Mouse (Mus musculus) embryonic facial prominence, embryonic 14.5 days (tissue): ENCODE measurements around the gene Dpf2. TPM values are rescaled to one million over a fixed set of nuclear protein-coding genes. Genes with fewer than 3 reads are reported as not detected.
A peak's percentile ranks its signal among the peaks of the same experiment; 100 is the strongest.

Source experiments
- ATAC-seq: fragments of 200-750 bp; cut with Nextera tagmentation; 2 replicates; pipeline ENCODE4 v1.8.0; 2017; ENCODE audit warnings: low read depth, moderate number of reproducible peaks, moderate TSS enrichment
- DNase-seq: peaks from one replicate; pipeline ENCODE4 v3.0.0-alpha.2; 2015; ENCODE audit warnings: low spot score
- H3K27ac ChIP-seq: fragments of 300-500 bp; sonication (generic); replicated peaks from 2 replicates; pipeline ENCODE4 v1.5.1; 2014; ENCODE audit warnings: low read depth, mild to moderate bottlenecking, low read length, moderate library complexity
- H3K27me3 ChIP-seq: fragments of 300-500 bp; sonication (generic); replicated peaks from 2 replicates; pipeline ENCODE4 v1.6.1; 2014; ENCODE audit warnings: low read length; ENCODE audit not compliant: control insufficient read depth, insufficient read depth
- H3K36me3 ChIP-seq: fragments of 300-500 bp; sonication (generic); 2 replicates; pipeline ENCODE4 v1.6.1; 2014; ENCODE audit warnings: low read length, mixed read lengths; ENCODE audit not compliant: control insufficient read depth, insufficient read depth
- H3K4me1 ChIP-seq: fragments of 300-500 bp; sonication (generic); 2 replicates; pipeline ENCODE4 v1.6.1; 2014; ENCODE audit warnings: antibody characterized with exemption, low read length; ENCODE audit not compliant: control insufficient read depth, insufficient read depth
- H3K4me2 ChIP-seq: fragments of 300-500 bp; sonication (generic); 2 replicates; pipeline ENCODE4 v1.6.1; 2014; ENCODE audit warnings: low read depth, mild to moderate bottlenecking, low read length, moderate library complexity, mixed read lengths
- H3K4me3 ChIP-seq: fragments of 300-500 bp; sonication (generic); 2 replicates; pipeline ENCODE4 v1.5.1; 2014; ENCODE audit warnings: low read depth, mild to moderate bottlenecking, low read length
- H3K9ac ChIP-seq: fragments of 300-500 bp; sonication (generic); 2 replicates; pipeline ENCODE4 v1.6.1; 2014; ENCODE audit warnings: low read depth, mild to moderate bottlenecking, low read length, moderate library complexity, mixed read lengths
- H3K9me3 ChIP-seq: fragments of 300-500 bp; sonication (generic); 2 replicates; pipeline ENCODE4 v1.6.1; 2016; ENCODE audit warnings: low read length; ENCODE audit not compliant: control insufficient read depth
- WGBS: fragments of 180-500 bp; shearing (Covaris S2); extraction: QIAGEN DNeasy Blood & Tissue Kit; methylation state at CpG from one replicate; pipeline ENCODE4 v1.1.7; 2014; 5-methylcytosine and 5-hydroxymethylcytosine counted together
- polyA plus RNA-seq: library from polyadenylated mRNA; unstranded; fragments of >200 nt; fragmentation: Nextera tagmentation; extraction: Ambion mirVana; gene quantifications from 2 replicates; pipeline ENCODE4 v1.2.1, GENCODE M21; 2014

The Dpf2 gene
- polyA plus RNA-seq, 1 experiment from 2014 or later: 124 TPM

DNA sequence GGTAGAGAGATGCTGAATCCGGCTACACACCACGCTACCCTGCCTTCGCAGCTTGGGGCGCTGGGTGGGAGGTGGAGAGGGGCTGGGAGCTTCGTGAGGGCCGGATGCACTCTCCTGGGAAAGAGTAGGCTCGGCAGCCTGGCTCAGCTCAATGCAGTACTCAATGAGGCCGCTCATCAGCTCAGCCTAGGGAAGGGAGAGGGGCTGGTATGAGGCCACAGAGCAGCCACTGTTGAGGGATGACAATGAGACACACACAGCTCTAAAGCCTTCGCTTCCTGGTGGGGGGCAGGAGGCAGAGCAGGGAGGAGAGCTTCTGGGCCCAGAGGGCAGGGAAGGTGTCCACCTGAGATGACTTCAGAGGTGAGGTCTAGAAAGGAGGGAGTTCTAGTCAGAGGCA is 56.2 kb downstream of the Dpf2 start:
- no peak for DNase-seq
- H3K27ac ChIP-seq: no peak overlapping the region
- H3K4me3 ChIP-seq: no peak overlapping the region
- H3K4me1 ChIP-seq: no peaks in the 10 kb centered on the region
- H3K27me3 ChIP-seq: no peaks in the 10 kb centered on the region
- 66% methylated on average over 9 of the region's 9 CpGs for WGBS
- no peak overlapping the region for H3K9ac ChIP-seq
- H3K9me3 ChIP-seq: no peaks in the 10 kb centered on the region
- peaks cover 75% of the 10 kb centered on the region for H3K36me3 ChIP-seq
- no peak overlapping the region for H3K4me2 ChIP-seq
- no peak for ATAC-seq

DNA sequence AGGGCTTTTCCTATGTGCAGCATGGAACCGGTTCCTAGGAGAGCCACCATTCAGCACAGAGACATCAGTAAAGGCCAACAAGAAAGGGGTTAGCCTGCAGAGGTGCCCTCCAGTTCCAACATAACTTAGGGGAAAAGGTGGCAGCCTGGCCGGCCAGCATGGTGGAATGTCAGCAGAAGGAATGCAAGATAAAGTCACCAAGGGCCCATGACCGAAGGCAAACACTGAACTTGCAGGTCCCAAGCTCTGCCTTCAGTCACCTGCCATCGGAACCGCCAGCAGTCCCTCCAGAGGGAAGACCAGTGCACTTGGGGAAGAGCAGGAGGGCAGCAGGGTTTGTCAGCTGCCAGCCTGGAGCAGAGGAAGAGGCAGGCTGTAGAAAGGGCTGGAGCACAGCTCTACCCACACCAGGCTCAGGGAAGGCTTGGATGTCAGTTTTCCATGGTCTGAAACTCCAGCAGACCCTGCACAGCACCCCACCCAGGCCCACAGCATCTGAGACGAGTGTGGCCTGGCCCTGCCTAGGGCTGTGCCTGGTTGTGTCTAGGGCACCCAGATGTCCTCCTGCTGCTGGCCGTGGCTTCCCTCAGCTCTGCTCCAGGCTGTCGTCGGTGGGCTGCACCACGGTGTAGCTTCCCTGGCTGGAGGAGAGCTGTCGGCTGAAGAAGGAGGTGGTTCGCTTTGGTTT is 60.6 kb downstream of the Dpf2 start:
- no peak overlapping the region for H3K4me2 ChIP-seq
- peaks cover 38% of the 10 kb centered on the region for H3K36me3 ChIP-seq
- WGBS: 87% methylated on average over 12 of the region's 12 CpGs
- no peak for DNase-seq
- H3K9ac ChIP-seq: 0 out of 2 replicates have a peak overlapping the region, but pooled peaks have one; percentile 37
- peaks cover 29% of the 10 kb centered on the region for H3K4me1 ChIP-seq
- H3K4me3 ChIP-seq: no peak overlapping the region
- no peaks in the 10 kb centered on the region for H3K27me3 ChIP-seq
- H3K9me3 ChIP-seq: no peaks in the 10 kb centered on the region
- no peak for ATAC-seq
- no peak overlapping the region; the same call in 1 of the 2 replicates for H3K27ac ChIP-seq

GRCm38 (mm10) chr19:5851481-5851971 is 61.3 kb downstream of the Dpf2 start:
- 72% methylated on average over 5 of the region's 5 CpGs for WGBS
- Histone ChIP-seq H3K4me3 (no peak overlapping the region), H3K4me2 (no peak overlapping the region), H3K9me3 (no peaks in the 10 kb centered on the region), H3K9ac (no peak overlapping the region), H3K27ac (no peak overlapping the region; the same call in 1 of the 2 replicates), H3K27me3 (no peaks in the 10 kb centered on the region), H3K36me3 (peaks cover 32% of the 10 kb centered on the region), H3K4me1 (peaks cover 36% of the 10 kb centered on the region)
- ATAC-seq (no peak), DNase-seq (no peak)

DNA sequence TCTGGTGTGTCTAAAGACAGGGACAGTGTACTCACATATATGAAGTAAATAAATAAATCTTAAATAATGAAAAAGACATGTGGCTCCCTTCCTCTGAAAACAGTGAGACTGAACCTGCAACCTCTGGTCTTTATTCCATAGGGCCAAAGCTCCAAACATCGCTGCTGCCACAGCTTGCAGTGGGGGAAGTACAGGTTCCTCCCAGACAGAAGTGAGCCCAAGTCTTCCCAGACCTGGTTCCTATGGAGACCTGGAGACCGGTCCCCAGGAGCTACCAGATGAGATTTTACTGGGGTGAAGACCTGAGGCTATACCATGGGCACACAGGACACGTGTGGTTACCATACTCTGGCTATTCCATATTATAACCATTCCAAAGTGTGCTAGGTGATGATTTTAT is 62.0 kb downstream of the Dpf2 start:
- Histone ChIP-seq H3K27me3 (no peaks in the 10 kb centered on the region), H3K4me2 (no peak overlapping the region), H3K36me3 (peaks cover 25% of the 10 kb centered on the region), H3K4me1 (peaks cover 36% of the 10 kb centered on the region), H3K27ac (no peak overlapping the region), H3K9ac (no peak overlapping the region), H3K4me3 (no peak overlapping the region), H3K9me3 (no peaks in the 10 kb centered on the region)
- ATAC-seq (no peak), DNase-seq (no peak)
- 82% methylated on average over 3 of the region's 3 CpGs for WGBS

- no peaks in the 10 kb centered on the region for H3K9me3 ChIP-seq
- no peak overlapping the region for H3K4me3 ChIP-seq
- peak; percentile 30 for ATAC-seq
- peak overlapping the region; percentile 26; the same call in 1 of the 2 replicates for H3K4me2 ChIP-seq
- 0 out of 2 replicates have a peak overlapping the region, but pooled peaks have one; percentile 25 for H3K27ac ChIP-seq
- H3K27me3 ChIP-seq: no peaks in the 10 kb centered on the region
- DNase-seq: peak; percentile 93
- WGBS: 23% methylated on average over 11 of the region's 11 CpGs
- peaks cover 16% of the 10 kb centered on the region for H3K36me3 ChIP-seq
- peaks cover 38% of the 10 kb centered on the region for H3K4me1 ChIP-seq
- H3K9ac ChIP-seq: peak overlapping the region; percentile 26; the same call in 1 of the 2 replicates
These were observed 62.8 kb downstream of the Dpf2 start for GRCm38 (mm10) chr19:5849843-5850527.

GRCm38 (mm10) chr19:5848826-5849672 is 63.8 kb downstream of the Dpf2 start:
- peak overlapping the region; percentile 47 for H3K9ac ChIP-seq
- no peak overlapping the region for H3K4me3 ChIP-seq
- H3K9me3 ChIP-seq: no peaks in the 10 kb centered on the region
- peak overlapping the region; percentile 96 for H3K27ac ChIP-seq
- WGBS: 26% methylated on average over 13 of the region's 13 CpGs
- H3K36me3 ChIP-seq: peaks cover 15% of the 10 kb centered on the region
- peaks cover 47% of the 10 kb centered on the region for H3K4me1 ChIP-seq
- no peak for DNase-seq
- no peaks in the 10 kb centered on the region for H3K27me3 ChIP-seq
- peak overlapping the region; percentile 57 for H3K4me2 ChIP-seq
- ATAC-seq: no peak

GRCm38 (mm10) chr19:5848032-5848825 is 64.6 kb downstream of the Dpf2 start:
- no peak for ATAC-seq
- 38% methylated on average over 14 of the region's 14 CpGs for WGBS
- H3K27ac ChIP-seq: peak overlapping the region; percentile 96
- H3K4me2 ChIP-seq: peak overlapping the region; percentile 57
- H3K9ac ChIP-seq: peak overlapping the region; percentile 47
- peaks cover 55% of the 10 kb centered on the region for H3K4me1 ChIP-seq
- H3K4me3 ChIP-seq: no peak overlapping the region; the same call in 1 of the 2 replicates
- no peak for DNase-seq
- peaks cover 15% of the 10 kb centered on the region for H3K36me3 ChIP-seq
- H3K9me3 ChIP-seq: no peaks in the 10 kb centered on the region
- no peaks in the 10 kb centered on the region for H3K27me3 ChIP-seq
